Mouse (Mus musculus): Measurements from ENCODE around the gene Gars. TPM values are rescaled to one million over a fixed set of nuclear protein-coding genes. Genes with fewer than 3 reads are reported as not detected.

Gene Gars
- 186 and 208 TPM in 2 replicates for polyA plus RNA-seq (2016; fragmentation: Nextera tagmentation; extraction: Ambion mirVana)

DNA sequence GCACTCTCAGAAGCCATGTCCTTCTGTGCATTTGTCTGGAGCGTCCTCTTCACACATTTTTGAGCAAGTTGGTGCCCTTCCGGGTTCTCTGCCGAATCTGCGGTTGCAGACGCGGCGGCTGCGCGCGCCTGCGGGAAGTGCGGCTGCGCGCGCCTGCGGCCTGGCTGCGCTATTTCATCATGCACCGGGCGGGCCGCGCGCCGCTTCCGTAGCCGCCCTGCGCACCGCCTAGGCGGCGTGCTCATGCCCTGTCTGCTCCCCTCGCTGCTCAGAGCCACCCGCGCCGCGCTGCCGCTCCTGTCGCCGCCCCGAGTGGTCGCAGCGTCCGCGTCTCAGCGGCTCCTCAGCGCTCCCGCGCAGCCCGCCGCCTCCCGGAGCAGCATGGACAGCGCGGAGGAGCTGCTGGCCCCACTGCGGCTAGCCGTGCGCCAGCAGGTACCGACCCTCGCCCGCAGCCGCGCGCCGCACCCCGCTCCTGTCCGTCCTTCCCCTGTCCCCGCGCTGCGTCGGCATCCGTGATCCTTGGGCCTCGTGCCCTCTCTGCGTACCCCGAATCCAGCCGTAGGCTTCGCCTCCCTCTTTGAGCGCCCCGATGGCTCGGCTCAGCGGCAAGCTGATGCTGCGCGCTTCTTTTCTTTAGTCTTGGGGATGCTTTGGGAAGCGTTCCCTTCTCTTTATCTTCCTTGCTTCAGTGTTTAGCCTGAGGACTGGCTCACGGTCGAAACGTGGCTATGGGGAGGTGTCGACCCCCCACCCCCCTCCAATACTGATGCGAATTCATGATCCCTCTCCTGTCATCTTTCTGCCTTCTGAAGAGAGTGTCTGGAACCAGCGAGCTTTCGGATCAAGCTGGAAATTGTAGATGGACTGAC is at the start of gene Gars:
Gars (plus strand) TSS at position 209 of the 872 bp plus-strand sequence.
- H3K4me3 ChIP-seq: peak within 1 kb of the TSS; percentile 99
- peaks cover 21% of the 10 kb centered on the region for H3K4me1 ChIP-seq
- H3K36me3 ChIP-seq: no peaks in the 10 kb centered on the region
- peak; percentile 89 for DNase-seq (ENCODE audit: low spot score)
- under 1% methylated on average over 87 of the region's 87 CpGs for WGBS
- peak within 1 kb of the TSS; percentile 96 for H3K27ac ChIP-seq
- H3K27me3 ChIP-seq (ENCODE audit: low read depth, poor library complexity, severe bottlenecking): no peaks in the 10 kb centered on the region
- no peaks in the 10 kb centered on the region for H3K9me3 ChIP-seq (replicated peaks)

DNA sequence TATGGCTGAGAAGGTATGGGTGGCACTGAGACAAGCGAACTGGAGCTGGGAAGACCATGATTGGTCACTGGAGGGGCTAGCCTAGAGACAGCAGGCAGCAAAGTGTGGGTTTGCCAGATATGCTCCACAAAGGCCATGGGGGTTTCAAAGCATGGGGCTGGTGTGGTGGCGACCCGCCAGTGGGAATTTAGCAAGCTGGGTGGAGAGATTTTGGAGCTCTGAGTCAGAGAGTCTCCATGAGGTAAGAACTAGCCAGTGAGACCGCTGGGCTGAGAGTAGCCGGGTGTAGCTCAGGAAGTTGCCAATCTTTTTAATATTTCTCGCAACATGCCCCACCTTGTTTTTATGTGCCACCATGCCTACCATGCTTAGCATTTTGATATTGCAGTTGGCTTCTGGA is 49.7 kb upstream of the Gars start:
- no peak for DNase-seq (ENCODE audit: low spot score)
- Histone ChIP-seq H3K36me3 (no peaks in the 10 kb centered on the region), H3K27ac (no peak overlapping the region), H3K9me3 (replicated peaks) (no peaks in the 10 kb centered on the region), H3K4me3 (no peak overlapping the region), H3K4me1 (peaks cover 12% of the 10 kb centered on the region), H3K27me3 (ENCODE audit: low read depth, poor library complexity, severe bottlenecking) (no peaks in the 10 kb centered on the region)
- WGBS: 96% methylated on average over 6 of the region's 6 CpGs

DNA sequence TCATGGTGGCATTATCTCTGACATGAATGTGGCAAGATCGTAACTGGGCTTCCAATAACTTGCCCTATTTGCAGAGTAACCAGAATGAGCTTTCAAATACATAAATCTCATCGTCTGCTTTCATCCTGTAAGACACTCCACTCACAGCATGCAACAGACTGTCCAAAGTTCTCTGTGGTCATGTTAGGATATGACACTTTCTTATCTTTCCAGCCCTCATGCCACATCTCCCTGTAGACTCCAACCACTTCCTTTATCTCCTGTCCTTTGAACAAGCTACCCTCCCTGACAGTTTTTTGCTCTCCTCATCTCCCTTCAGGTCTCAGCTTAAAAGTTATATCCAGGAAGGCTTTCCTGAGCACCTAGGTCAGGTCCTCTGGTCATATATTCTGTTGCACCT is 46.6 kb upstream of the Gars start:
- no peak overlapping the region for H3K27ac ChIP-seq
- H3K4me1 ChIP-seq: peaks cover 15% of the 10 kb centered on the region
- H3K27me3 ChIP-seq (ENCODE audit: low read depth, poor library complexity, severe bottlenecking): no peaks in the 10 kb centered on the region
- H3K36me3 ChIP-seq: no peaks in the 10 kb centered on the region
- no peak for DNase-seq (ENCODE audit: low spot score)
- no peak overlapping the region for H3K4me3 ChIP-seq
- H3K9me3 ChIP-seq (replicated peaks): no peaks in the 10 kb centered on the region
- WGBS: 95% methylated on average over 2 of the region's 2 CpGs

DNA sequence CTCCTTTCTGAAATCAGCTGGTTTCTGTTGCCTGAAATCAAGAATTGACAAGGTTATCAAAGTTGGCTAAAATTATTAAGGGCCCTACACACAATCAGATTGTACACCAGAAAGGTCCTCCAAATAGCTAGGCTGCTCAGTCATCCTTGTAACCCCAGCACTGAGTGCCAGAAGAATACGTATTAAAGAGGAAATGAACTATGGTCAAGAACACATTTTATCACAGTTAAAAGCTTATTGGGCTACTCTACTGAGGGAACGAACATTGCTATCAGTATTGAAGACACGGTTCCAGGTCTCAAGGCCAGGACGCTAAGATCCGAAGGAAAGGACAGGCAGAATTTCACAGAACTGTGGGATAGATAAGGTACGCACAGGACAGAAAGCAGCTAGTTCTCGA is 45.7 kb upstream of the Gars start:
- Histone ChIP-seq H3K4me1 (peaks cover 15% of the 10 kb centered on the region), H3K27ac (peak overlapping the region; percentile 73), H3K9me3 (replicated peaks) (no peaks in the 10 kb centered on the region), H3K4me3 (peak overlapping the region; percentile 61), H3K36me3 (no peaks in the 10 kb centered on the region), H3K27me3 (ENCODE audit: low read depth, poor library complexity, severe bottlenecking) (no peaks in the 10 kb centered on the region)
- no peak for DNase-seq (ENCODE audit: low spot score)
- WGBS: 11% methylated on average over 7 of the region's 7 CpGs

DNA sequence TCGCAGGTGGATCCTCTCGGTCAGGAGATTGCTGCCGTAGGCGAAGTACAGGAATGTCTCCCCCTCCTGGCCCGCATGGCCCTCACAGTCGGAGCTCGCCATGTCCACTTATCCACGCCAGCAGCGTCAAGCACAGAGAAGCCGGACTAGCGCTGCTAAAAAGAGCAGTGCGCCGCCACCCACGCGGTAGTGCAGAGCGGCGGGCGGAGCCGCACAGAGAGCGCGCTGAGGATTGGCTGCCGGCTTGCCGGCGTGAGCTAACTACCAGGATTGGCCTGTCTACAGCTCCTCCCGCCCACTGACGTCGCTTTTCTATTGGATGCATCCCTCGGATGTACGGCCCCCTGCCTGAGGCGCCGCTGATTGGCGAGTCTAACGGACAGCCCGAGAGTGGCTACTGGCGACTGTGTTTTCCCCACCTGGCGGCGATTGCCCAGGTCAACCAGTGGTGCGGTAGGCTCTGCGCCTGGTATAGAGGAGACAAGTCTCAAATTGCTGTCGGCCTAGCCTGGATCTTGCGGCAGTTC is 45.0 kb upstream of the Gars start, which contains the start of gene Ggct:
Ggct (minus strand) TSS at position 217 of the 527 bp plus-strand sequence.
- Histone ChIP-seq H3K27ac (peak within 1 kb of the TSS; percentile 73), H3K27me3 (ENCODE audit: low read depth, poor library complexity, severe bottlenecking) (no peaks in the 10 kb centered on the region), H3K4me1 (peaks cover 15% of the 10 kb centered on the region), H3K36me3 (no peaks in the 10 kb centered on the region), H3K4me3 (peak within 1 kb of the TSS; percentile 61), H3K9me3 (replicated peaks) (no peaks in the 10 kb centered on the region)
- WGBS: under 1% methylated on average over 41 of the region's 41 CpGs
- DNase-seq (ENCODE audit: low spot score): peak; percentile 94

DNA sequence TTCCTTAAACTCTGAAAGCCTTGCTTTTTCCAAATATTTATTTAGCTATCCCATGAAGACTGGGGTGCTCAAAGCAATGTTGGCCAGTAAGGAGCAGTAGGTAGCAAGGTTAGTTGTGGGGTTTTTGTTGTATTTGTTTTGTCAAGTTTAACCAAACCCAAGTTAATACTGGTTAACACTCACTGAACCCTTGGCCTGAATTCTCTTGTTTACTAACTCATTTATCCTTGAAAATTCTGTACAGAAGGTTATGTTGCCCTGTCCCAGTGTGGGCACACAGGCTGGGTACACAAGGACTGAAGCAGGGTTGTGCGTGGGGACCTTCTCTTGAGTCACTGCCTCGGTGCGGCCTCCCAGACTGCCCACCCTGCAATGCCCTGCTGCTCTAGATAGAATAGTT is 41.4 kb upstream of the Gars start:
- DNase-seq (ENCODE audit: low spot score): no peak
- Histone ChIP-seq H3K4me3 (no peak overlapping the region), H3K36me3 (no peaks in the 10 kb centered on the region), H3K27ac (no peak overlapping the region), H3K4me1 (peaks cover 15% of the 10 kb centered on the region), H3K9me3 (replicated peaks) (no peaks in the 10 kb centered on the region), H3K27me3 (ENCODE audit: low read depth, poor library complexity, severe bottlenecking) (no peaks in the 10 kb centered on the region)
- 88% methylated on average over 3 of the region's 3 CpGs for WGBS

DNA sequence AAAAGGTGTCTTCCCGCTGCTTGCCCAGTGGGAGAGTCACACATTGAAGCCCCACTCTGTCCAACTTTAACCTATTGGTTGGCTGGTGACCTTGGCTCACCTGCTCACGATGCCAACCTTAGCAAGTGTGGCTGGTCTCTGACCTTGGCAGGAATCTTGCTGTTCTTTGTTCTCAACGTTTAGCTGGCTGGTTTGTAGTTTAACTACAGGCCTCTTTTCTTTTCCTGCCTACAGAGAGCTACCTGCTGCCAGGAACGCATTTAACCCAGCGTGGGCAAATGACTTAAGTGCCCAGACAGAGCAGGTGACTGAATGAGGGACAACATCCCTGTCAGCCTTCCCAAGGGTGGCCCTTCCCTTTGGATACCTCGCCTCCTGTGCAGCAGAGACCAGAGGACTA is 40.1 kb upstream of the Gars start:
- 84% methylated on average over 6 of the region's 6 CpGs for WGBS
- Histone ChIP-seq H3K27me3 (ENCODE audit: low read depth, poor library complexity, severe bottlenecking) (no peaks in the 10 kb centered on the region), H3K9me3 (replicated peaks) (no peaks in the 10 kb centered on the region), H3K4me1 (peaks cover 5% of the 10 kb centered on the region; the same call in 1 of the 2 replicates), H3K4me3 (no peak overlapping the region), H3K27ac (no peak overlapping the region), H3K36me3 (no peaks in the 10 kb centered on the region)
- no peak for DNase-seq (ENCODE audit: low spot score)

DNA sequence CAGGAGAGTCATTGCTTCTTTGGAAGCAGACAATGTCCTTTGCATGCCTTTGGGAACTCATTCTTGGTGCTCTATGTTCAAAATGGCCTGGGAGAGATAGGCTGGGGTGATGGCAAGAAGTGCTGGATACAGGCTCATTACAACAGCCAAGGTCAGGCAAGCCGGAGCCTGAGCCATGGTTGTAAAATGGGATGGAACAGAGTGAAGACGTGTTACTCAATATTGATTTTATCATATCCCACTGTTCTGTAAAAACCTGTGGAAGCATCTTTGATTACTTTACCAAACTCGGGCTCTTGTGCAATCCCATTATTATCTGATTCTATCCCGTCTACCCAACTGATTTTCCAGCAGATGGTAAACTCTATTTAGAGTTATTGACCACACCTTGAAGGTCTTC is 36.5 kb upstream of the Gars start:
- Histone ChIP-seq H3K36me3 (no peaks in the 10 kb centered on the region), H3K9me3 (replicated peaks) (no peaks in the 10 kb centered on the region), H3K27ac (no peak overlapping the region), H3K27me3 (ENCODE audit: low read depth, poor library complexity, severe bottlenecking) (no peaks in the 10 kb centered on the region), H3K4me3 (no peak overlapping the region), H3K4me1 (no peaks in the 10 kb centered on the region)
- whole genome bisulfite sequencing: 88% methylated on average over 4 of the region's 4 CpGs
- DNase-seq (ENCODE audit: low spot score): no peak

DNA sequence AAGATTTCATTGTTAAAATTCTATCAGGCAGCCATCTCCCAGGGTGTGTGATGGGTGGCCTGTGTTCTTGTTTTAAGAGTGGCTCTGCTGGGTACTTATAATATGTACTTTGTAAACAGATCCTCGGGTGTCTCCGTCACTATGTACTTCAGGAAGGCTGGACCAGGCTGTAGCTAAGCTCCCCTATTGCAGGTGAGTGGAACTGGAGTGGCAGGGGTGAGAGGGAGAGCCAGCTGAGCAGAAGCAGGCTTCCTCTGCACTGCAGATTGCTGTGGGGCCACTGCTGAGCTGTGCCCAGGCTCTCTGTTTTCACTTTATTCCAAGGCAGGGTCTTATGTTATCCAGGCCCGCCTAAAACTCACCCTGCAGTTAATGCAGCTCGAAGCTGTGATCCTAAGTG is 35.4 kb upstream of the Gars start:
- H3K36me3 ChIP-seq: no peaks in the 10 kb centered on the region
- 79% methylated on average over 4 of the region's 4 CpGs for WGBS

DNA sequence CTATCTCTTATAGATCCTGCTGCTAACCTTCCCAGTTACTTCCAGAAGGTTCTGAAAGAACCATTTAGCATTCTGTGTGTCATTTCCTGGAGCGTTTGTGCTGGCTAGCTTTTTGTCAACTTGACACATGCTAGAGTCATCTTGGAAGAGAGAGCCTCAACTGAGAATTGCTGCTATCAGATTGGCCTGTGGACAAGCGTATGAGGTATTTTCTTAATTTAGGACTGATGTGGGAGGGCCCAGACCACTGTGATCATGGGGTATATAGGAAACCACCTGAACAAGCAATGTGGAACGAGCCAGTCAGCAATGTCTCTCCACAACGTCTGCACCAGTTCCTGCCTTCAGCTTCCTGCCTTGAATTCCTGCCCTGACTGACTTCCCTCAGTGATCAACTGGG is 34.2 kb upstream of the Gars start:
- Histone ChIP-seq H3K27ac (no peak overlapping the region), H3K4me1 (no peaks in the 10 kb centered on the region), H3K36me3 (no peaks in the 10 kb centered on the region), H3K9me3 (replicated peaks) (no peaks in the 10 kb centered on the region), H3K4me3 (no peak overlapping the region), H3K27me3 (ENCODE audit: low read depth, poor library complexity, severe bottlenecking) (no peaks in the 10 kb centered on the region)
- 83% methylated on average over 4 of the region's 4 CpGs for WGBS
- no peak for DNase-seq (ENCODE audit: low spot score)

More for the DNA sequence above, 35.4 kb upstream of the Gars start:
- no peaks in the 10 kb centered on the region for H3K4me1 ChIP-seq
- DNase-seq (ENCODE audit: low spot score): no peak
- H3K4me3 ChIP-seq: no peak overlapping the region
- H3K27me3 ChIP-seq (ENCODE audit: low read depth, poor library complexity, severe bottlenecking): no peaks in the 10 kb centered on the region
- no peaks in the 10 kb centered on the region for H3K9me3 ChIP-seq (replicated peaks)
- no peak overlapping the region for H3K27ac ChIP-seq

DNA sequence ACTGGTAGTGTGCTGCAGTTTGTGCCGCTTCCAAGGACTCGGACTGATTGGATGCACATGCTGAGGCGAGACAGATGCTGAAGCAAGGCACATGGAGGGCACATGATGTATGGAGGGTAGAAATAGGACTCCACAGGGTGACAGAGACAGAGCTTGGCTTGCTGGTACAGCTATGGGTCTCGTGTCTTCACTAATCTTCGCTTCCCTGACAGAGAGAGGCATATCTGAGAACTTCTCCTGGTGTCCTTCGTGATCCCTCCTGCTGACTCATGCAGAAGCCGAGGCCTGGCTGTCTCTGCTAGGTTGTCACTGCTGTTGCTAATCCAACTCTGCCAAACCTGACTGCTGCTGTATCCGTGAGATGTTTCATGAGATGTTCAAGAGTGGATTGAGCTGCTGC is 29.4 kb upstream of the Gars start:
- Histone ChIP-seq H3K4me3 (no peak overlapping the region), H3K9me3 (replicated peaks) (no peaks in the 10 kb centered on the region), H3K27me3 (ENCODE audit: low read depth, poor library complexity, severe bottlenecking) (peaks cover 8% of the 10 kb centered on the region), H3K36me3 (no peaks in the 10 kb centered on the region), H3K27ac (no peak overlapping the region), H3K4me1 (no peaks in the 10 kb centered on the region)
- DNase-seq (ENCODE audit: low spot score): no peak
- WGBS: 84% methylated on average over 8 of the region's 8 CpGs

DNA sequence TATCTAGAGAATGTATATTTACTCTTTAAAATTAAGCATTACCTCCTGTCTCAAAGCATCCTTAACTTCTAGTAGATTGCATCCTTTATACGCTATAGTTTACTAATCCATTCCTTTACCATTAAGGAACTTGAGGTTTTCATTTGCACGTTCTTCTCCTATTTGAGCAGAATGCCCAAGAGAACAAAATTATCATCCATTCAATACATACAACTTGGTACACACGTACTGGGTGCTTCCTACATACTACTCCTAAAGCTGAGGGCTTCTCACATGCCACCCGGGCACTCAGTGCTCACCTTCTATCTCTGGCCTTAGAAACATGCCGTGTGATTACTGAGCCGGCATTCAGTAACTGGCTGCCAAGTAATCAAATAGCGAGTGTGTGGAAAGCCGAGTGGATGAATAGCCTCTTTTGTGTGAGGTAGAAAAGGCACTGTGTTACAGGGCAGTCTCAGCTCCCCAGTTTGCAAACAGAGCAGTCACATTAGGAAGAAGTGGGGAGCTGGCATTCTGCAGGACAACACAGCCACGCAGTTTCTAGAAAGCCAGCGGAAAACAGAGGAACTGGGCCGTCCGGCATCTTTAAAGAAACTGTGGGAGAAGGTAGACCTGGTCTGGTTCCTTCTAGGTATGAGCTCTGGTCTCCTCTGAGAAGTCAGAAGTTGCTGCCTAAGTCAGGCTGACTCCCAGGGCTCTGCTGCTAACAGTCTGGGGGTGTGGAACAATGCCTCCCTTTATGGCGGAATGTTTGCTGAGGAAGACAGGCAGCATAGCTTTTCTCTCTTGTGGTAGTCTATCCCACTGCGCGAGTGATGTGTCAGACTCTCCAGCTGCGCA is 28.2 kb upstream of the Gars start:
- no peaks in the 10 kb centered on the region for H3K9me3 ChIP-seq (replicated peaks)
- H3K27me3 ChIP-seq (ENCODE audit: low read depth, poor library complexity, severe bottlenecking): peaks cover 8% of the 10 kb centered on the region
- 49% methylated on average over 16 of the region's 16 CpGs for WGBS
- peak overlapping the region; percentile 56; the same call in 1 of the 2 replicates for H3K27ac ChIP-seq
- no peak for DNase-seq (ENCODE audit: low spot score)
- peak overlapping the region; percentile 13; the same call in 1 of the 2 replicates for H3K4me3 ChIP-seq
- H3K4me1 ChIP-seq: no peaks in the 10 kb centered on the region
- H3K36me3 ChIP-seq: no peaks in the 10 kb centered on the region

All from limb, embryonic 10.5 days (tissue).